Mouse (Mus musculus): ENCODE measurements around the gene Tm2d3.

- no peak for TF ChIP-seq POLR2A (IDR thresholded peaks at IDR 0.05; ENCODE audit: extremely low read depth, insufficient read depth, low read length)
- TF ChIP-seq CTCF (IDR thresholded peaks at IDR 0.05; ENCODE audit: low read depth, low read length) = no peak
Observed at GRCm38 (mm10) chr7:65691929-65692605, 1.1 kb downstream of the Tm2d3 start.

All from liver, adult 2 months (tissue).